Comparison of ENCODE assay signal across 1 mouse cellular context in genomic region chr12:72519855-72520254, GRCm38 (mm10).
TF ChIP-seq lines count a peak whose summit lies in the region.

No protein-coding gene starts in this region.

TF ChIP-seq in MEL, 35 proteins besides CTCF, POLR2A, EP300 and RAD21 (continued from another document):
- TF ChIP-seq ZNF384 (IDR thresholded peaks at IDR 0.05; ENCODE audit: low read depth, low read length) (no peak), USF1 (IDR thresholded peaks at IDR 0.05; ENCODE audit: low read depth, low read length) (no peak), MYC (IDR thresholded peaks at IDR 0.05; ENCODE audit: low read depth, low read length) (no peak), MAX (IDR thresholded peaks at IDR 0.05; ENCODE audit: low read length) (no peak), ETS1 (IDR thresholded peaks at IDR 0.05; ENCODE audit: low read depth, low read length) (no peak), GABPA (IDR thresholded peaks at IDR 0.05; ENCODE audit: low read depth, low read length) (no peak), ZC3H11A (IDR thresholded peaks at IDR 0.05; ENCODE audit: low read depth, low read length) (no peak), ZKSCAN1 (IDR thresholded peaks at IDR 0.05; ENCODE audit: low read depth, low read length) (no peak), POLR2AphosphoS2 (IDR thresholded peaks at IDR 0.05; ENCODE audit: low read length) (no peak), MAFK (IDR thresholded peaks at IDR 0.05; ENCODE audit: borderline replicate concordance, low read depth, low read length) (no peak), RCOR1 (IDR thresholded peaks at IDR 0.05; ENCODE audit: low read depth, low read length) (no peak)
